Mouse (Mus musculus) gastrocnemius, postnatal 4 days (tissue): Measurements from ENCODE around the gene Tfap2a. TPM values are rescaled to one million over a fixed set of nuclear protein-coding genes. Genes with fewer than 3 reads are reported as not detected.

Experiments
- total RNA-seq, 2 experiments: library from RNA; stranded (reverse); gene quantifications; 2 replicates each; pipeline ENCODE4 v1.2.3; 2021

Gene Tfap2a
- total RNA-seq, 2 experiments from 2014 or later, result 0.23 to 0.27 TPM

Other genes with a start within 250 kb of the Tfap2a start
- 1 to 10 TPM; 4.4 to 4.8 TPM for gene Gcnt2, start 121.4 kb upstream of the Tfap2a start, total RNA-seq